Comparison of ENCODE assay signal across 10 mouse cellular contexts in genomic region chr9:114775272-114775671, GRCm38 (mm10). TPM values are rescaled to one million over a fixed set of nuclear protein-coding genes. Genes with fewer than 3 reads are reported as not detected.
DNase-seq lines count a peak whose midpoint lies in the region; ATAC-seq and TF ChIP-seq lines count a peak whose summit lies in the region.
"Had no signal": no experiment of that assay in that cellular context is flagged by ENCODE, and none has a peak within 500 bp of the region (broad histone marks: within the 10 kb centered on the region; RNA-seq: fewer than 3 reads in every experiment).

No protein-coding gene starts in this region.

- ATAC-seq in midbrain, postnatal 0 days (ENCODE audit: low FRiP score): no peak
- no peak for ATAC-seq in midbrain, embryonic 15.5 days (replicated peaks)

- intact Hi-C loops in gastrocnemius, postnatal 36 days (cut with DNase I): no loop called here

- no peaks in the 10 kb centered on the region for H3K9me3 ChIP-seq in midbrain, postnatal 0 days (ENCODE audit: low read length)
- H3K9me3 ChIP-seq in midbrain, embryonic 15.5 days: no peaks in the 10 kb centered on the region
- no peaks in the 10 kb centered on the region for H3K9me3 ChIP-seq in limb, embryonic 10.5 days (replicated peaks)
- H3K9me3 ChIP-seq: liver, embryonic 15.5 days; stomach, embryonic 15.5 days had no signal

- H3K4me3 ChIP-seq in midbrain, postnatal 0 days (ENCODE audit: low read depth, low read length): no peak overlapping the region
- H3K4me3 ChIP-seq in midbrain, embryonic 15.5 days: no peak overlapping the region
- H3K4me3 ChIP-seq in limb, embryonic 10.5 days: no peak overlapping the region
- H3K4me3 ChIP-seq: liver, embryonic 15.5 days; stomach, embryonic 15.5 days had no signal

- H3K27ac ChIP-seq in midbrain, postnatal 0 days (ENCODE audit: low read depth, low read length): no peak overlapping the region
- H3K27ac ChIP-seq in midbrain, embryonic 15.5 days: no peak overlapping the region
- peak overlapping the region; percentile 53; the same call in 1 of the 2 replicates for H3K27ac ChIP-seq in limb, embryonic 10.5 days
- H3K27ac ChIP-seq: liver, embryonic 15.5 days; stomach, embryonic 15.5 days had no signal

- H3K9ac ChIP-seq in midbrain, postnatal 0 days (replicated peaks; ENCODE audit: low read length, poor library complexity, severe bottlenecking): no peak overlapping the region
- H3K9ac ChIP-seq in midbrain, embryonic 15.5 days: no peak overlapping the region
- H3K9ac ChIP-seq: liver, embryonic 15.5 days; stomach, embryonic 15.5 days had no signal

- DNase-seq in adrenal gland, postnatal 14 days: peak; percentile 62
- DNase-seq in adrenal gland, adult 8-10 months: no peak
- peak; percentile 64 for DNase-seq in midbrain, postnatal 0 days (ENCODE audit: low spot score)
- peak; percentile 38 to 40 for DNase-seq in gastrocnemius, postnatal 36 days
- no peak for DNase-seq in limb, embryonic 10.5 days (ENCODE audit: low spot score)
- DNase-seq in yolk sac, embryonic 10.5 days (ENCODE audit: low spot score): no peak
- no peak for DNase-seq in layer of hippocampus, postnatal 25 days (ENCODE audit: extremely low spot score in 1 of 2, low spot score in 1 of 2)

- no peaks in the 10 kb centered on the region for H3K27me3 ChIP-seq in midbrain, postnatal 0 days (ENCODE audit: insufficient read depth, low read length)
- H3K27me3 ChIP-seq in midbrain, embryonic 15.5 days (replicated peaks): no peaks in the 10 kb centered on the region
- no peaks in the 10 kb centered on the region for H3K27me3 ChIP-seq in limb, embryonic 10.5 days (ENCODE audit: low read depth, poor library complexity, severe bottlenecking)
- H3K27me3 ChIP-seq: stomach, embryonic 15.5 days had no signal

- H3K36me3 ChIP-seq in midbrain, postnatal 0 days (ENCODE audit: insufficient read depth, low read length): no peaks in the 10 kb centered on the region
- no peaks in the 10 kb centered on the region for H3K36me3 ChIP-seq in midbrain, embryonic 15.5 days (replicated peaks)
- H3K36me3 ChIP-seq in limb, embryonic 10.5 days: peaks cover 38% of the 10 kb centered on the region

- 67% methylated on average over 4 of the region's 4 CpGs for WGBS in midbrain, postnatal 0 days
- 71% methylated on average over 4 of the region's 4 CpGs for WGBS in midbrain, embryonic 15.5 days
- WGBS in limb, embryonic 10.5 days: 77% methylated on average over 4 of the region's 4 CpGs

- TF ChIP-seq CTCF in midbrain, postnatal 0 days (IDR thresholded peaks at IDR 0.05): no peak

- no peak overlapping the region for H3K4me2 ChIP-seq in midbrain, postnatal 0 days (ENCODE audit: low read depth, low read length, poor library complexity, severe bottlenecking)
- no peak overlapping the region for H3K4me2 ChIP-seq in midbrain, embryonic 15.5 days
- H3K4me2 ChIP-seq: stomach, embryonic 15.5 days had no signal

- H3K4me1 ChIP-seq in midbrain, postnatal 0 days (ENCODE audit: insufficient read depth, low read length): no peaks in the 10 kb centered on the region; the same call in 1 of the 2 replicates
- H3K4me1 ChIP-seq in midbrain, embryonic 15.5 days: peaks cover 7% of the 10 kb centered on the region
- peaks cover 23% of the 10 kb centered on the region for H3K4me1 ChIP-seq in limb, embryonic 10.5 days

RNA-seq across cellular contexts. Expression of gene Cmtm7, which starts 6.4 kb away (rescaled TPM):
- 32.0 and 36.7 TPM in 2 replicates for total RNA-seq in adrenal gland, postnatal 14 days (2021)
- total RNA-seq in adrenal gland, adult 8-10 months (2022): 10 to 100 TPM; 29.9 to 46.1 (median 34.1) TPM
- 13.7 and 15.6 TPM in 2 replicates for total RNA-seq in midbrain, postnatal 0 days (2014; rRNA removed)
- polyA plus RNA-seq in midbrain, postnatal 0 days (2015; fragmentation: Nextera tagmentation; extraction: Ambion mirVana): 8.0 and 9.1 TPM in 2 replicates
- 12.2 and 15.2 TPM in 2 replicates for polyA plus RNA-seq in midbrain, embryonic 15.5 days (2015; fragmentation: Nextera tagmentation; extraction: Ambion mirVana)
- total RNA-seq in gastrocnemius, postnatal 36 days (2021): 1 to 10 TPM; 4.8 to 5.3 TPM
- polyA plus RNA-seq in limb, embryonic 10.5 days (2016; fragmentation: Nextera tagmentation; extraction: Ambion mirVana): 83.6 and 100 TPM in 2 replicates
- 1 to 10 TPM; 4.9 to 5.1 TPM for total RNA-seq in layer of hippocampus, postnatal 25 days (2021)

RNA-seq across cellular contexts. Expression of gene Cmtm6, which starts 44.4 kb away (rescaled TPM):
- 57.6 and 58.5 TPM in 2 replicates for total RNA-seq in adrenal gland, postnatal 14 days (2021)
- total RNA-seq in adrenal gland, adult 8-10 months (2022): 100 to 1,000 TPM in 1 of 4 experiments, 10 to 100 TPM in 3; 68.5 to 105 (median 78.0) TPM
- 19.3 and 20.0 TPM in 2 replicates for total RNA-seq in midbrain, postnatal 0 days (2014; rRNA removed)
- polyA plus RNA-seq in midbrain, postnatal 0 days (2015; fragmentation: Nextera tagmentation; extraction: Ambion mirVana): 19.2 and 21.5 TPM in 2 replicates
- 18.3 TPM in 2 replicates for polyA plus RNA-seq in midbrain, embryonic 15.5 days (2015; fragmentation: Nextera tagmentation; extraction: Ambion mirVana)
- total RNA-seq in gastrocnemius, postnatal 36 days (2021): 1 to 10 TPM; 6.5 to 6.7 TPM
- 28.9 and 29.4 TPM in 2 replicates for polyA plus RNA-seq in limb, embryonic 10.5 days (2016; fragmentation: Nextera tagmentation; extraction: Ambion mirVana)
- total RNA-seq in layer of hippocampus, postnatal 25 days (2021): 10 to 100 TPM; 21.4 to 21.8 TPM

Comparison
In these comparisons a context has a peak if more than half of its experiments do, and no peak if none do; other contexts are left out.
1. DNase-seq: peak in adrenal gland, postnatal 14 days (single experiment), midbrain, postnatal 0 days (single experiment) and gastrocnemius, postnatal 36 days (2 of 2); none in adrenal gland, adult 8-10 months (single experiment), limb, embryonic 10.5 days (single experiment), yolk sac, embryonic 10.5 days (single experiment) and layer of hippocampus, postnatal 25 days (0 of 2).